Mouse (Mus musculus): ENCODE measurements at regions not wholly inside any gene's neighbourhood (a gene's known extent, or its start where the extent isn't known, plus 50 kb on each side); places are given as distances from the start of the nearest gene placed in this dataset.
"Not testable (repeated sequence)": the region's sequence is repeated elsewhere in the genome, so short reads cannot be mapped to it uniquely, and the experiment has no call there.

- Histone ChIP-seq H3K27me3 (ENCODE audit: control insufficient read depth, insufficient read depth, low read depth, low read length) (no peaks in the 10 kb centered on the region), H3K27ac (ENCODE audit: low read length) (no peak overlapping the region), H3K9me3 (ENCODE audit: control insufficient read depth, low read length) (no peaks in the 10 kb centered on the region), H3K4me1 (replicated peaks; ENCODE audit: control insufficient read depth, insufficient read depth, low read length) (no peaks in the 10 kb centered on the region), H3K9ac (ENCODE audit: low read length) (no peak overlapping the region), H3K4me2 (ENCODE audit: low read depth, low read length) (no peak overlapping the region), H3K36me3 (ENCODE audit: control insufficient read depth, insufficient read depth, low read length) (no peaks in the 10 kb centered on the region), H3K4me3 (ENCODE audit: low read length) (no peak overlapping the region)
- no peak for ATAC-seq (ENCODE audit: low read depth)
- WGBS, result 65% methylated on average over 4 of the region's 4 CpGs
Observed at GRCm38 (mm10) chr5:6590058-6590457, 713.9 kb upstream of the Tex47 start.

GRCm38 (mm10) chr5:6611151-6611550 is 692.8 kb upstream of the Tex47 start:
- H3K4me1 ChIP-seq (replicated peaks; ENCODE audit: control insufficient read depth, insufficient read depth, low read length); H3K27me3 ChIP-seq (ENCODE audit: control insufficient read depth, insufficient read depth, low read depth, low read length); H3K4me2 ChIP-seq (ENCODE audit: low read depth, low read length); H3K4me3 ChIP-seq (ENCODE audit: low read length); H3K27ac ChIP-seq (ENCODE audit: low read length); H3K9ac ChIP-seq (ENCODE audit: low read length); ATAC-seq (ENCODE audit: low read depth); H3K9me3 ChIP-seq (ENCODE audit: control insufficient read depth, low read length); H3K36me3 ChIP-seq (ENCODE audit: control insufficient read depth, insufficient read depth, low read length): not testable (repeated sequence)
- 73% methylated on average over 3 of the region's 3 CpGs for WGBS

GRCm38 (mm10) chr5:6644869-6645268 is 659.0 kb upstream of the Tex47 start:
- Histone ChIP-seq H3K4me3 (ENCODE audit: low read length) (no peak overlapping the region), H3K36me3 (ENCODE audit: control insufficient read depth, insufficient read depth, low read length) (no peaks in the 10 kb centered on the region), H3K27me3 (ENCODE audit: control insufficient read depth, insufficient read depth, low read depth, low read length) (no peaks in the 10 kb centered on the region), H3K9me3 (ENCODE audit: control insufficient read depth, low read length) (no peaks in the 10 kb centered on the region), H3K27ac (ENCODE audit: low read length) (no peak overlapping the region), H3K9ac (ENCODE audit: low read length) (no peak overlapping the region), H3K4me1 (replicated peaks; ENCODE audit: control insufficient read depth, insufficient read depth, low read length) (no peaks in the 10 kb centered on the region), H3K4me2 (ENCODE audit: low read depth, low read length) (no peak overlapping the region)
- ATAC-seq (ENCODE audit: low read depth), result no peak
- 69% methylated on average over 3 of the region's 3 CpGs for WGBS

GRCm38 (mm10) chr5:6676211-6676610 is 627.7 kb upstream of the Tex47 start:
- ATAC-seq (ENCODE audit: low read depth); H3K27ac ChIP-seq (ENCODE audit: low read length); H3K36me3 ChIP-seq (ENCODE audit: control insufficient read depth, insufficient read depth, low read length); H3K27me3 ChIP-seq (ENCODE audit: control insufficient read depth, insufficient read depth, low read depth, low read length); H3K4me2 ChIP-seq (ENCODE audit: low read depth, low read length); H3K9ac ChIP-seq (ENCODE audit: low read length); H3K9me3 ChIP-seq (ENCODE audit: control insufficient read depth, low read length); H3K4me3 ChIP-seq (ENCODE audit: low read length); H3K4me1 ChIP-seq (replicated peaks; ENCODE audit: control insufficient read depth, insufficient read depth, low read length): not testable (repeated sequence)
- WGBS, result 45% methylated on average over 3 of the region's 3 CpGs

- Histone ChIP-seq H3K9ac (ENCODE audit: low read length) (no peak overlapping the region), H3K4me1 (replicated peaks; ENCODE audit: control insufficient read depth, insufficient read depth, low read length) (no peaks in the 10 kb centered on the region), H3K9me3 (ENCODE audit: control insufficient read depth, low read length) (no peaks in the 10 kb centered on the region), H3K36me3 (ENCODE audit: control insufficient read depth, insufficient read depth, low read length) (no peaks in the 10 kb centered on the region), H3K27me3 (ENCODE audit: control insufficient read depth, insufficient read depth, low read depth, low read length) (no peaks in the 10 kb centered on the region), H3K4me2 (ENCODE audit: low read depth, low read length) (no peak overlapping the region), H3K4me3 (ENCODE audit: low read length) (no peak overlapping the region), H3K27ac (ENCODE audit: low read length) (peak overlapping the region; percentile 24; the same call in 1 of the 2 replicates)
- 39% methylated on average over 4 of the region's 4 CpGs for WGBS
- peak; percentile 96 for ATAC-seq (ENCODE audit: low read depth)
Observed at GRCm38 (mm10) chr5:6709668-6710309, 594.1 kb upstream of the Tex47 start.

GRCm38 (mm10) chr5:6716179-6716578 is 587.7 kb upstream of the Tex47 start:
- ATAC-seq (ENCODE audit: low read depth), result no peak
- Histone ChIP-seq H3K27ac (ENCODE audit: low read length) (no peak overlapping the region), H3K36me3 (ENCODE audit: control insufficient read depth, insufficient read depth, low read length) (no peaks in the 10 kb centered on the region), H3K4me2 (ENCODE audit: low read depth, low read length) (no peak overlapping the region), H3K4me3 (ENCODE audit: low read length) (no peak overlapping the region), H3K9ac (ENCODE audit: low read length) (no peak overlapping the region), H3K27me3 (ENCODE audit: control insufficient read depth, insufficient read depth, low read depth, low read length) (no peaks in the 10 kb centered on the region), H3K9me3 (ENCODE audit: control insufficient read depth, low read length) (no peaks in the 10 kb centered on the region), H3K4me1 (replicated peaks; ENCODE audit: control insufficient read depth, insufficient read depth, low read length) (no peaks in the 10 kb centered on the region)
- 56% methylated on average over 1 of the region's 1 CpGs for WGBS

- H3K4me1 ChIP-seq (replicated peaks; ENCODE audit: control insufficient read depth, insufficient read depth, low read length), result no peaks in the 10 kb centered on the region
- ATAC-seq (ENCODE audit: low read depth), result no peak
- WGBS, result 45% methylated on average over 1 of the region's 1 CpGs
- H3K9ac ChIP-seq (ENCODE audit: low read length), result no peak overlapping the region
- no peak overlapping the region for H3K4me3 ChIP-seq (ENCODE audit: low read length)
- no peak overlapping the region for H3K4me2 ChIP-seq (ENCODE audit: low read depth, low read length)
- H3K9me3 ChIP-seq (ENCODE audit: control insufficient read depth, low read length), result no peaks in the 10 kb centered on the region
- H3K27me3 ChIP-seq (ENCODE audit: control insufficient read depth, insufficient read depth, low read depth, low read length), result no peaks in the 10 kb centered on the region
- H3K36me3 ChIP-seq (ENCODE audit: control insufficient read depth, insufficient read depth, low read length), result no peaks in the 10 kb centered on the region
- no peak overlapping the region for H3K27ac ChIP-seq (ENCODE audit: low read length)
Observed at GRCm38 (mm10) chr5:6716630-6717029, 587.3 kb upstream of the Tex47 start.

Data from lung, embryonic 16.5 days (tissue).